Mouse (Mus musculus) bone marrow, adult 2 months (tissue): Measurements from ENCODE around the gene Grid1.

Source experiments
- CTCF ChIP-seq: fragments of 200-500 bp; IDR thresholded peaks from 2 replicates; pipeline ENCODE4 v1.5.1; 2011; ENCODE audit warnings: low read length, control low read depth; ENCODE audit not compliant: control insufficient read depth, insufficient read depth
- POLR2A ChIP-seq: fragments of 200-500 bp; IDR thresholded peaks from 2 replicates; pipeline ENCODE4 v1.6.1; 2011; ENCODE audit warnings: low read depth, mild to moderate bottlenecking, control low read depth, low read length, borderline replicate concordance; ENCODE audit not compliant: control insufficient read depth

- TF ChIP-seq CTCF (no peak), POLR2A (no peak)
Measured at GRCm38 (mm10) chr14:35079954-35080353, 260.0 kb downstream of the Grid1 start.
